Mouse (Mus musculus) stomach, adult 2 months (tissue): Measurements from ENCODE around the gene Ypel3. TPM values are rescaled to one million over a fixed set of nuclear protein-coding genes. Genes with fewer than 3 reads are reported as not detected.

Source experiments
- polyA plus RNA-seq: library from polyadenylated mRNA; depleted of rRNA; stranded (reverse); fragments of >200 nt; gene quantifications from 2 replicates; pipeline ENCODE4 v1.2.3, GENCODE M21; 2012; rRNA removed

Gene Ypel3
- 169 and 334 TPM in 2 replicates for polyA plus RNA-seq

GRCm38 (mm10) chr7:126776598-126777057 is at the start of gene Ypel3:
Gene Ypel3, plus strand, starts transcription at chr7:126776955.

GRCm38 (mm10) chr7:126759050-126759671 is 17.6 kb upstream of the Ypel3 start, which contains the start of gene Mapk3:
Gene Mapk3, plus strand, starts transcription at chr7:126759601.

DNA sequence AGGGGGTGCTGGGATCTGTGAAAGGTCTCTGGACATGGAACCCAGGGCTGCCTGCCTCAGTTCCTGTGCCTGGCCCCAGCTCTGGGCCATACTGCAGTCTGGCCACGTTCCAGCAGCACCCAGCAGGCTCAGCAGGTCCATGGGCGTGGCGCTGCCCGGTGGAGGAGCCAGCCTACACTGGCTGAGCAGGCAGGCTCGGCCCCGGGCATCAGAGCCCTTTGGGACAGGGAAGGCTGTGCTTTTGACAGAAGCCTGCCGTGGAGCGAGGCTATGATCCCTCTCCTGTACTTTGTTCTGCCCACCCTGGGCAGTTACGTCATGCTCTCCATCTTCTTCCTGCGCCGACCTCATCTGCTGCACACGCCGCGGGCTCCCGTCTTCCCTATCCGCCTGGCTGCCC is 10.6 kb upstream of the Ypel3 start, which contains the start of gene Gdpd3:
Gene Gdpd3, plus strand, starts transcription at position 134 of the 400 bp plus-strand sequence.

DNA sequence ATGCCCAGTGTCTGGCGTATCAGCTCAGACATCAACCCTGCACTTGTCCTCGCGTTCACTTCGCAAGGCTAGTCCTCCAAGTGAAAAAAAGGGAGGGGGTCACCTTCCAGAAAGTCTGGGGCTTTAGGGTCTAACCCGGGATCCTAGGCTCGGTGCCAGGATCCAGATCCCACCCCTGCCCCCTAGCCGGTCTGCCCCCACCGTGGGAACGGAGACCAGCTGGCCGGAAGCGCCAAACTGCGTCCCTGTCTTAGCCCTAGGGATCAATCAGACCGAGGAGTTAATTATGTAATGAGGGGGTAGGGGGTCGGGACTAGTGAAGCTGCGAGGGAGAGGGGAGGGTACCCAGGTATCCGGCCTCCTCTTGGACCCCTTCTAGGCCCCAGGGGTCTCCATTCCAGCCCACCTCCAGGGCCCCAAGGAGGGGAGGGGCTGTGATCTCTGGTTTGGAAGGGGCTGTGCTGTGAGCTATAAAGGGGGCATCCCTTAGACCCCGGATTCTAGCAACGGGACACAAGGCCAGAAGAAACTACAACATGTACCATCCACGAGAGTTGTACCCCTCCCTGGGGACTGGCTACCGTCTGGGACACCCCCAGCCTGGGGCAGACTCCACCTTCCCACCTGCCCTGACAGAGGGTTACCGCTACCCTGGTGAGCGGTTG is 4.3 kb downstream of the Ypel3 start, which contains the start of gene Tbx6:
Gene Tbx6, plus strand, starts transcription at position 513 of the 665 bp plus-strand sequence.

DNA sequence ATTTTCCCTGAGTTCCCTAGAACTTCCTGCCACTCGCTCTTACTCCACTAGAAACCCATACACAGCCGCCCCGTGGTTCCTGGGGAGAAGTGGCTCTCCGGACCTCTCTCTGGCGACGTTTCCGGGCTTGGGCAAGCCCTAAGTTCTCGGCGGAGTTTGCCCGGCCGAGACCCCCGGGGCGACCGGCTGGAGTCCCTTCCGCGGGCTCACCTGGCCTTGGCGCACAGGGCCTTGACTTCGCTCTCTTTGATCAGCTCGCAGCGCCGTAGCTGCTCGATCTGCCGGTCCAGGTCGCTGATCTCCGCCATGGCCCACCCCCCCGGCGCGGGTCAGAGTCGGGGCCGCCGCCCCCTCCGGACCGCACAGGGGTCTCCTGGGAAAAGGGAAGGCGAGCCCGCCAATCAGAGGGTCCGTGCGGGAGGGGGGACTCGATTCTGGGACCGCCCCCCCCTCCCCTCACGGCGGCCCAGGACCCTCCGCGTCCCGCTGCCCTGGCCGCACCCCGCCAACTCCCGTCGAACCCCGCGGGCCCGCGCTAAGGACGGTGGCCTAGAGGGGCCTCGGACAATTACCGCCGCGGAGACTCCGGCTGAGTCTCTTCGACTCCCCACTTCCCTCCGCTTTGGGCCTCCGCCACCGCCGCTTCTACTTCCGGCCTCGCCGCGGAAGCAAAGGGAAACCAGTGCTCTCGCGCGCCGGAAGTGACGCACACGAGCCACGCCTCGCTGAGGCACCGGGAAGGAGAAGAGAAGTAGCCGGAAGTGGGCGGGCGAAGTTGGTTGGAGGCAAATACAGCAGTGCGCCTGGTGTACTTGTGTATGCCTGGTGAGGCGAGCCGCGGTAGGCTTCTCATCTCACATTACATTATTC is 15.3 kb downstream of the Ypel3 start, which contains the start of gene Ppp4c:
Gene Ppp4c, minus strand, starts transcription at position 646 of the 870 bp plus-strand sequence.

DNA sequence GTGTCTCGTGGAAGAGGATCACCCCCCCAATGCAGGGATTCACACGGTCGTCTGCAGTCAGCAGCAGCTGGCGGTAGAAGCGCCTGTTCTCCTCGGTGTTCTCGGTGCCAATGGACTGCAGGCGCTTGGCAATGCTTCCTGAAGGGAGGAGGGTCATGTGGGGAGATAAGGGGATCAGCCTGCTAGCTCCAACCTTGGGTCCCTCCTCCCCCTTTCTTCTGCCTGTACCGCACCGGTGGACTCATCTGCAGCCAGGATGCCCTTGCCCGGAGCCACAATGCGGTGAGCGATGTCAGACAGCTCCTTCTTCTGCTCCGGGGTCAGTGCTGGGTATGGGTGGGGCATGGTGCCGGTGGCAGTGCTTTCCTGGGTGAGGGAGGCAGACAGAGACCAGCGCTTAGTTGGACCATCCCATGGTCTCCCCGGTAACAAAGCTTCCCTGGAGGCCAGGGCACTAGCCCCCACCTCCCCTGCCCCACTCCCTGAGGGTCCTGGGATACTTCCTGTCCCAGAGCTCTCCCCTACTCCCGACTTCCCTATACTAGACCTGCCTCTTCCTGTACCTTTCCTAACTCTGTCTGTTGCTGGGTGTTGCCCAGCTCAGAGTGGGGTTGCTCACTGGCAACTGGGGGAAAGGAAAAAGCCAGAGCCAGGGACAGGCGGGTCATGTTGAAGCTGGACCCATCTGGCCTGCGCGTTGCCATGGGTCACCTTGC is 20.8 kb downstream of the Ypel3 start, which contains the start of gene Fam57b:
Gene Fam57b, plus strand, starts transcription at position 258 of the 716 bp plus-strand sequence.

Other genes starting within 250 kb of the Ypel3 start
- gene Eif3c, start 210.5 kb upstream of the Ypel3 start, polyA plus RNA-seq = 57.5 and 61.4 TPM in 2 replicates
- 1.5 and 3.4 TPM in 2 replicates for gene Apobr, start 192.0 kb upstream of the Ypel3 start, polyA plus RNA-seq
- gene Cln3, start 191.1 kb upstream of the Ypel3 start, polyA plus RNA-seq = 36.6 and 38.8 TPM in 2 replicates
- gene Il27, start 182.0 kb upstream of the Ypel3 start, polyA plus RNA-seq = 0.12 TPM in 1 of 2 replicates, not detected in the other
- gene Nupr1, start 146.1 kb upstream of the Ypel3 start, polyA plus RNA-seq = 21.6 and 37.2 TPM in 2 replicates
- gene Sgf29, start 127.6 kb upstream of the Ypel3 start, polyA plus RNA-seq = 35.5 and 43.7 TPM in 2 replicates
- gene Sult1a1, start 100.5 kb upstream of the Ypel3 start, polyA plus RNA-seq = 3.5 and 5.1 TPM in 2 replicates
- gene Bola2, start 81.6 kb upstream of the Ypel3 start, polyA plus RNA-seq = 26.1 and 37.1 TPM in 2 replicates
- 8.4 and 8.8 TPM in 2 replicates for gene Slx1b, start 81.2 kb upstream of the Ypel3 start, polyA plus RNA-seq
- gene Coro1a, start 69.2 kb upstream of the Ypel3 start, polyA plus RNA-seq = 21.9 and 41.2 TPM in 2 replicates
- gene Mapk3, start 17.4 kb upstream of the Ypel3 start, polyA plus RNA-seq = 242 and 263 TPM in 2 replicates
- gene Gdpd3, start 10.6 kb upstream of the Ypel3 start, polyA plus RNA-seq = 12.6 and 14.1 TPM in 2 replicates
- gene Tbx6, start 4.5 kb downstream of the Ypel3 start, polyA plus RNA-seq = 2.0 and 2.5 TPM in 2 replicates
- 74.8 and 85.0 TPM in 2 replicates for gene Ppp4c, start 15.5 kb downstream of the Ypel3 start, polyA plus RNA-seq
- gene Fam57b, start 20.7 kb downstream of the Ypel3 start, polyA plus RNA-seq = 3.8 and 6.7 TPM in 2 replicates
- gene 4930451I11Rik, start 54.7 kb downstream of the Ypel3 start, polyA plus RNA-seq = not detected in 2 replicates
- gene Doc2a, start 70.5 kb downstream of the Ypel3 start, polyA plus RNA-seq = 0.08 TPM in 1 of 2 replicates, not detected in the other
- gene Hirip3, start 85.0 kb downstream of the Ypel3 start, polyA plus RNA-seq = 2.2 and 2.3 TPM in 2 replicates
- 26.9 and 34.5 TPM in 2 replicates for gene Ino80e, start 85.4 kb downstream of the Ypel3 start, polyA plus RNA-seq
- gene Taok2, start 107.7 kb downstream of the Ypel3 start, polyA plus RNA-seq = 47.4 and 49.6 TPM in 2 replicates
- gene Tmem219, start 146.0 kb downstream of the Ypel3 start, polyA plus RNA-seq = 97.1 and 106 TPM in 2 replicates
- gene Kctd13, start 151.9 kb downstream of the Ypel3 start, polyA plus RNA-seq = 7.3 and 9.2 TPM in 2 replicates
- gene Asphd1, start 172.6 kb downstream of the Ypel3 start, polyA plus RNA-seq = 0.21 and 0.94 TPM in 2 replicates
- gene Sez6l2, start 173.6 kb downstream of the Ypel3 start, polyA plus RNA-seq = 1.9 and 2.3 TPM in 2 replicates
- 150 and 159 TPM in 2 replicates for gene Cdipt, start 199.0 kb downstream of the Ypel3 start, polyA plus RNA-seq
- gene Cdiptos, start 199.1 kb downstream of the Ypel3 start, polyA plus RNA-seq = 0.08 TPM in 1 of 2 replicates, not detected in the other
- 67.5 and 90.5 TPM in 2 replicates for gene Mvp, start 237.7 kb downstream of the Ypel3 start, polyA plus RNA-seq
- gene Pagr1b, start 239.5 kb downstream of the Ypel3 start, polyA plus RNA-seq = 0.94 TPM in 1 of 2 replicates, not detected in the other
- gene Pagr1a, start 240.4 kb downstream of the Ypel3 start, polyA plus RNA-seq = 8.5 TPM in 1 of 2 replicates, not detected in the other
- 1.6 and 8.9 TPM in 2 replicates for gene Gm42742, start 244.1 kb downstream of the Ypel3 start, polyA plus RNA-seq
- 2.3 and 4.8 TPM in 2 replicates for gene Prrt2, start 244.3 kb downstream of the Ypel3 start, polyA plus RNA-seq